Mouse (Mus musculus): ENCODE data around the gene 3110009E18Rik. TPM values are rescaled to one million over a fixed set of nuclear protein-coding genes. Genes with fewer than 3 reads are reported as not detected.

3110009E18Rik gene
- total RNA-seq, 2 experiments from 2014 or later: 4.5 to 12.2 TPM

- no peak for ATAC-seq (replicated peaks; ENCODE audit: poor library complexity, severe bottlenecking)
Observed at GRCm38 (mm10) chr1:120138923-120139540, 18.0 kb downstream of the 3110009E18Rik start.

DNA sequence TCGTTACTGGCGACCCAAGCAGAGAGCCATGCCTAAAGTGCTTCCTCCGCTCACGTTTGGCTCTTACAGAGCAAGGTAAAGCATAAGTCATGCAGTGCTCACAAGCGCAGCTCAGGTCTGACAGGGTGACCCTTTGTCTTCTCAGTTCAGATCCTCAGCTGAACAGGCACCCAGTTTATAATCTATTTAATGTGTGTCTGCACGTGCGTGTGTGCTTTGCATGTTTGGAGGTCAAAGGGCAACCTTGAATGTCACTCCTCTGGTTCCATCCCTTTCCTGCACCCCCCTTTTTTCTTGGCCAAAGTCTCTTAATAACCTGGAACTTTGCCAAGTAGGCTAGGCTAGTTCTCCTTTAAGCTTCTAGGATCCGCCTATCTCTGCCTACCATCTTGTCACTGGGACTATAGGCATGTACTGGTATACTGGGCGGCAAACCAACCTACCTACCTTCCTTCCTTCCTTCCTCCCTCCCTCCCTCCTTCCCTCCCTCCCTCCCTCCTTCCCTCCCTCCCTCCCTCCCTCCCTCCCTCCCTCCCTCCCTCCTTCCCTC is 19.2 kb downstream of the 3110009E18Rik start:
- no peak for ATAC-seq (replicated peaks; ENCODE audit: poor library complexity, severe bottlenecking)

GRCm38 (mm10) chr1:120142551-120142950 is 21.6 kb downstream of the 3110009E18Rik start:
- ATAC-seq (replicated peaks; ENCODE audit: poor library complexity, severe bottlenecking): no peak

DNA sequence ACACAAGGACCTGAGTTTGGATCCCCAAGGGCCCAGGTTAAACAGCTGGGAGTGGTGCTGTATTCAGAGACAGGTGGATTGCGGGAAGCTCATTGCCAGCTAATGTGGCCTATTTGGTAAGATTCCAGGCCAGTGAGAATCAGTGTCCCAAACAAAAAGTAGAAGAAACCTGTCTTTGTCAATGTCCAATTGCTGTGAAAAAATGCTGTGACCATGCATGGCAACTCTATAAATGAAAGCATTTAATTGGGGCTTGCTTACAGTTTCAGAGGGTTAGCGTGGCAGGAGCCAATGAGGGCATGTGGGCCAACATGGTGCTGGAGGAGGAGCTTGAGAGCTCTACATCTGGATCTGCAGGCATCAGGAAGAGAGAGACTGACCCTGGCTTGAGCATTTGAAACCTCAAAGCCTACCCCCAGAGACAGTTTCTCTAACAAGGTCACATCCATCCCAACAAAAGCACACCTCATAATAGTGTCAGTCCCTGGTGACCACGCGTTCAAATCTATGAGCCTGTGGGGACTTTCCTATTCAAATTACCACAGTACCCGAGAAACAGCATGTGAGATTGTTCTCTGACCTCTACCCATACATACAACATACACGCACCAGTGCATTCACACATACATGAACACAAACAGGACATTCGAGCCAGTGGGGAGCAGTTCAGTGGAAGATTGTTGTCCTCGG is 24.7 kb downstream of the 3110009E18Rik start:
- ATAC-seq (replicated peaks; ENCODE audit: poor library complexity, severe bottlenecking): no peak

GRCm38 (mm10) chr1:120146994-120147393 is 26.0 kb downstream of the 3110009E18Rik start:
- peak; percentile 45; the same call in 1 of the 2 replicates for ATAC-seq (replicated peaks; ENCODE audit: poor library complexity, severe bottlenecking)

GRCm38 (mm10) chr1:120154232-120154631 is 33.2 kb downstream of the 3110009E18Rik start:
- ATAC-seq (replicated peaks; ENCODE audit: poor library complexity, severe bottlenecking): peak; percentile 75

GRCm38 (mm10) chr1:120155325-120155724 is 34.3 kb downstream of the 3110009E18Rik start:
- ATAC-seq (replicated peaks; ENCODE audit: poor library complexity, severe bottlenecking): peak; percentile 77

- ATAC-seq (replicated peaks; ENCODE audit: poor library complexity, severe bottlenecking): no peak
Observed at GRCm38 (mm10) chr1:120158474-120159127, 37.6 kb downstream of the 3110009E18Rik start.

DNA sequence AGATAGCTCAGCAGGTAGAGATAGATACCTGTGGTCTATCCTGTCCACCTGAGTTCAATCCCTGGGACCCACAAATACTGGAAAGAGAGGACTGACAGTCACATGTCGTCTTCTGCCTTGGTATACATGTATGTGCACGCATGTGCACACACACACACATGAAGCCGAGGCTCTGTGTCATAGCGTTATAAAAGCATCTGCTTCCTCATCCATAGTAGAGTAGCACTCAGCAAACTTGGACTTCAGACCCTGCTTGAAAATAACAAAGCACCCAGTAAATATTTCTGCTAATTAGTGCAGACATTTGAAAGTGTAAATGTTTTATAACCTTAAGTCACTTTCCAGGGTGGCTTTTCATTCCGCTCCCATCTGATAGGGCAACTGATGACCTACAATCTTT is 40.5 kb downstream of the 3110009E18Rik start:
- ATAC-seq (replicated peaks; ENCODE audit: poor library complexity, severe bottlenecking): no peak

GRCm38 (mm10) chr1:120162616-120163015 is 41.6 kb downstream of the 3110009E18Rik start:
- ATAC-seq (replicated peaks; ENCODE audit: poor library complexity, severe bottlenecking): peak; percentile 91

GRCm38 (mm10) chr1:120168016-120168415 is 47.0 kb downstream of the 3110009E18Rik start:
- ATAC-seq (replicated peaks; ENCODE audit: poor library complexity, severe bottlenecking): no peak

- ATAC-seq (replicated peaks; ENCODE audit: poor library complexity, severe bottlenecking): no peak
Observed at GRCm38 (mm10) chr1:120168674-120169073, 47.7 kb downstream of the 3110009E18Rik start.

- peak; percentile 53 for ATAC-seq (replicated peaks; ENCODE audit: poor library complexity, severe bottlenecking)
Observed at GRCm38 (mm10) chr1:120170307-120170706, 49.3 kb downstream of the 3110009E18Rik start.

GRCm38 (mm10) chr1:120171819-120172521 is 51.0 kb downstream of the 3110009E18Rik start:
- ATAC-seq (replicated peaks; ENCODE audit: poor library complexity, severe bottlenecking): peak; percentile 46

DNA sequence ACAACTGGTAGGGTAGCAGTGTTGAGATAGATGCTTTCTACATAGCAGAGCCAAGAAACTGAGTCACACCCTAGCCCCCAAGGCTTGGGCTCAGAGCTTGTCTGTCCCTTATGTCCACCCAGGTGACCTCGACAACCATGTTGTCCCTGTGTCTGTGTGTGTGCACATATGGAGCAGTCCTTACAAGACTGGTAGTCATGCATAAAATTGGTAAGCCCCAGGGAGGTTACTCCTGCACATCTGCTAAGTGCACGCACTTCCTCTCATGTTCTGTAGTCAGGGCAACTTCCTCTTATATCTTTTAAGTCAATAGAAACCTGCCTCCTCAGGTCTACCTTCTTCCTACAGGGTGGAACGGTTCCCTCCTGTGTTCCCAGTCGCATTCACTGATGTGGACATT is 54.0 kb downstream of the 3110009E18Rik start:
- ATAC-seq (replicated peaks; ENCODE audit: poor library complexity, severe bottlenecking): peak; percentile 45

DNA sequence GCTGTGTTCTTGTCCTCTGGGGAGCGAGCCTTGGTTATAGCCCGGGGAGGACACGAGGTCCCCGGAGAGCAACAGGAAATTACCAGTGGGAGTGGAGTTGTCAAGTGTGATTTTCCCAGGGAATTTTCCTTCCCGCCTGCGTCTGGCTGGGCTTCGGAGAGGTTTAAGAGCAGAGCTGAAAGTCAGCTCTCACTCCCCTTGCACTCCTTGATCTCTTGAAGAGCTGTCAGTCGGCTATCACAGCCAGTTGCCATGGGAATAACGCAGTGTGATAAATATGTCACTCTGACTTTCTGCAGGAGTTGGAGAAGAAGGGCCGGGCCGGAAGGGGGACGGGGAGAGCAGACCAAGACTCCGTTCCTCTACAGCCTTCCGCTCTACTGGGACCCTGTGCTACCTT is 55.3 kb downstream of the 3110009E18Rik start:
- no peak for ATAC-seq (replicated peaks; ENCODE audit: poor library complexity, severe bottlenecking)

- ATAC-seq (replicated peaks; ENCODE audit: poor library complexity, severe bottlenecking): no peak
Observed at GRCm38 (mm10) chr1:120177141-120177540, 56.2 kb downstream of the 3110009E18Rik start.

DNA sequence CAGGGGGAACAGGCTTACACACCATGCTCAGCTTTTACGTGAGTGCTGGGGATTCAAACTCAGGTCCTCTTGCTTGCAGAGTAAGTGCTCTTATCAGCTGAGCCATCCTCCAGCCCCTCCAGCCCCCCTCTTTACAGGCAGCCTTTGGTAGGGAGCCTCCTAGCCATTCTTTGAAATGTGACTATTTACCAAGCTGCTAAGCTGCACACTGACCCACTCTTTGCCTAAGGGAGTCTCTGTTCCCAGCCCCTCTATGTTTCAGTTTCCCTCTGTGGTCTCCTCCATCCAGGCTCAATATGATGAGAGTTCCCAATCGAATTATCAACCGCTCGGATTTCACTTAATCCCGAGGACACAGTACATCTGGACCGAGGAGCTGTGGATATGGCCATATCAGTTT is 65.2 kb downstream of the 3110009E18Rik start:
- ATAC-seq (replicated peaks; ENCODE audit: poor library complexity, severe bottlenecking): no peak

- no peak for ATAC-seq (replicated peaks; ENCODE audit: poor library complexity, severe bottlenecking)
Observed at GRCm38 (mm10) chr1:120186655-120187054, 65.7 kb downstream of the 3110009E18Rik start.

GRCm38 (mm10) chr1:120187059-120187458 is 66.1 kb downstream of the 3110009E18Rik start:
- ATAC-seq (replicated peaks; ENCODE audit: poor library complexity, severe bottlenecking): no peak
